Mouse (Mus musculus) heart, embryonic 14.5 days (tissue): ENCODE results near the gene Cxcr5. TPM values are rescaled to one million over a fixed set of nuclear protein-coding genes. Genes with fewer than 3 reads are reported as not detected.

ENCODE experiments used
- ATAC-seq: fragments of 200-750 bp; cut with Nextera tagmentation; 2 replicates; pipeline ENCODE4 v1.8.0; 2017; ENCODE audit warnings: low read depth, moderate TSS enrichment; ENCODE audit not compliant: insufficient number of reproducible peaks, insufficient read depth, low FRiP score
- H3K27ac ChIP-seq, 2 experiments: fragments of 200-500 bp in 1 of 2; fragments of 300-500 bp in 1 of 2; sonication (generic) in 1 of 2; replicated peaks in 1 of 2; 2 replicates each; pipeline ENCODE4 v1.5.1; 2012 to 2014; ENCODE audit warnings: low read depth in 2 of 2, low read length in 2 of 2, control low read depth in 1 of 2, mild to moderate bottlenecking in 1 of 2, mixed read lengths in 1 of 2; ENCODE audit not compliant: control insufficient read depth in 1 of 2, insufficient read depth in 1 of 2
- H3K27me3 ChIP-seq: fragments of 300-500 bp; sonication (generic); 2 replicates; pipeline ENCODE4 v1.6.1; 2014; ENCODE audit warnings: mild to moderate bottlenecking, low read length, control low read depth; ENCODE audit not compliant: control insufficient read depth, insufficient read depth
- H3K36me3 ChIP-seq: fragments of 300-500 bp; sonication (generic); 2 replicates; pipeline ENCODE4 v1.6.1; 2014; ENCODE audit warnings: mild to moderate bottlenecking, control low read depth, low read length, mixed read lengths; ENCODE audit not compliant: control insufficient read depth, insufficient read depth
- H3K4me1 ChIP-seq, 2 experiments: fragments of 200-500 bp in 1 of 2; fragments of 300-500 bp in 1 of 2; sonication (generic) in 1 of 2; 2 replicates each; pipeline ENCODE4 v1.6.1; 2012 to 2014; ENCODE audit warnings: low read length in 2 of 2, control low read depth in 1 of 2, mixed read lengths in 1 of 2; ENCODE audit not compliant: control insufficient read depth in 2 of 2, insufficient read depth in 2 of 2
- H3K4me2 ChIP-seq: fragments of 300-500 bp; sonication (generic); 2 replicates; pipeline ENCODE4 v1.6.1; 2014; ENCODE audit warnings: mild to moderate bottlenecking, low read length
- H3K4me3 ChIP-seq, 2 experiments: fragments of 200-500 bp in 1 of 2; fragments of 300-500 bp in 1 of 2; sonication (generic) in 1 of 2; 2 replicates each; pipeline ENCODE4 v1.5.1; 2012 to 2014; ENCODE audit warnings: low read length in 2 of 2, mild to moderate bottlenecking in 2 of 2, control low read depth in 1 of 2, low read depth in 1 of 2, moderate library complexity in 1 of 2; ENCODE audit not compliant: control insufficient read depth in 1 of 2, insufficient read depth in 1 of 2
- H3K9ac ChIP-seq: fragments of 300-500 bp; sonication (generic); 2 replicates; pipeline ENCODE4 v1.6.1; 2014; ENCODE audit warnings: mild to moderate bottlenecking, low read length
- H3K9me3 ChIP-seq: fragments of 300-500 bp; sonication (generic); 2 replicates; pipeline ENCODE4 v1.6.1; 2016; ENCODE audit warnings: low read length, control low read depth; ENCODE audit not compliant: control insufficient read depth
- WGBS: fragments of 180-500 bp; shearing (Covaris S2); extraction: QIAGEN DNeasy Blood & Tissue Kit; methylation state at CpG from one replicate; pipeline ENCODE4 v1.1.7; 2014; 5-methylcytosine and 5-hydroxymethylcytosine counted together
- polyA plus RNA-seq: library from polyadenylated mRNA; unstranded; fragments of >200 nt; fragmentation: Nextera tagmentation; extraction: Ambion mirVana; gene quantifications from 2 replicates; pipeline ENCODE4 v1.2.1, GENCODE M21; 2014

Cxcr5 gene
- polyA plus RNA-seq, 1 experiment from 2014 or later: not detected

- H3K36me3 ChIP-seq: peaks cover 58% of the 10 kb centered on the region
- H3K4me2 ChIP-seq: no peak overlapping the region
- H3K4me3 ChIP-seq: no peak overlapping the region
- no peaks in the 10 kb centered on the region for H3K27me3 ChIP-seq
- no peaks in the 10 kb centered on the region for H3K9me3 ChIP-seq
- no peak overlapping the region for H3K27ac ChIP-seq
- H3K4me1 ChIP-seq: peaks cover 27 to 42% of the 10 kb centered on the region in 2 experiments
- 78% methylated on average over 18 of the region's 18 CpGs for WGBS
- no peak for ATAC-seq
- H3K9ac ChIP-seq: no peak overlapping the region
These were observed 53.5 kb downstream of the Cxcr5 start for GRCm38 (mm10) chr9:44508124-44508619.

GRCm38 (mm10) chr9:44507345-44507744 is 54.3 kb downstream of the Cxcr5 start:
- WGBS: 91% methylated on average over 6 of the region's 6 CpGs
- H3K27ac ChIP-seq: no peak overlapping the region
- H3K4me1 ChIP-seq: peaks cover 27 to 42% of the 10 kb centered on the region in 2 experiments
- no peaks in the 10 kb centered on the region for H3K9me3 ChIP-seq
- H3K4me3 ChIP-seq: no peak overlapping the region
- H3K4me2 ChIP-seq: no peak overlapping the region
- peaks cover 67% of the 10 kb centered on the region for H3K36me3 ChIP-seq
- ATAC-seq: no peak
- H3K9ac ChIP-seq: no peak overlapping the region
- H3K27me3 ChIP-seq: no peaks in the 10 kb centered on the region

GRCm38 (mm10) chr9:44506566-44506965 is 55.1 kb downstream of the Cxcr5 start:
- H3K4me1 ChIP-seq: peaks cover 27 to 43% of the 10 kb centered on the region in 2 experiments
- no peak overlapping the region for H3K4me2 ChIP-seq
- H3K9ac ChIP-seq: no peak overlapping the region
- 92% methylated on average over 13 of the region's 13 CpGs for WGBS
- peaks cover 73% of the 10 kb centered on the region for H3K36me3 ChIP-seq
- no peak overlapping the region for H3K27ac ChIP-seq
- no peak for ATAC-seq
- no peaks in the 10 kb centered on the region for H3K9me3 ChIP-seq
- no peak overlapping the region for H3K4me3 ChIP-seq
- no peaks in the 10 kb centered on the region for H3K27me3 ChIP-seq

GRCm38 (mm10) chr9:44505824-44506467 is 55.7 kb downstream of the Cxcr5 start:
- no peaks in the 10 kb centered on the region for H3K9me3 ChIP-seq
- H3K9ac ChIP-seq: no peak overlapping the region
- H3K27ac ChIP-seq: no peak overlapping the region
- no peak for ATAC-seq
- H3K4me2 ChIP-seq: no peak overlapping the region
- peaks cover 79% of the 10 kb centered on the region for H3K36me3 ChIP-seq
- H3K4me1 ChIP-seq: peaks cover 27 to 43% of the 10 kb centered on the region in 2 experiments
- H3K4me3 ChIP-seq: no peak overlapping the region
- no peaks in the 10 kb centered on the region for H3K27me3 ChIP-seq
- 54% methylated on average over 23 of the region's 23 CpGs for WGBS

- Histone ChIP-seq H3K9ac (no peak overlapping the region), H3K36me3 (peaks cover 85% of the 10 kb centered on the region), H3K9me3 (no peaks in the 10 kb centered on the region), H3K4me2 (no peak overlapping the region), H3K4me3 (no peak overlapping the region), H3K27me3 (no peaks in the 10 kb centered on the region), H3K27ac (no peak overlapping the region), H3K4me1 (peaks cover 28 to 43% of the 10 kb centered on the region in 2 experiments)
- ATAC-seq: no peak
- 75% methylated on average over 20 of the region's 20 CpGs for WGBS
These were observed 56.5 kb downstream of the Cxcr5 start for GRCm38 (mm10) chr9:44504893-44505823.

GRCm38 (mm10) chr9:44502006-44502405 is 59.7 kb downstream of the Cxcr5 start:
- no peak for ATAC-seq
- Histone ChIP-seq H3K27me3 (no peaks in the 10 kb centered on the region), H3K4me2 (peak overlapping the region; percentile 28; the same call in 1 of the 2 replicates), H3K9me3 (no peaks in the 10 kb centered on the region), H3K36me3 (peaks cover 61% of the 10 kb centered on the region), H3K27ac (no peak overlapping the region; a peak in 1 of 4 replicates), H3K4me1 (peaks cover 38 to 50% of the 10 kb centered on the region in 2 experiments), H3K9ac (0 out of 2 replicates have a peak overlapping the region, but pooled peaks have one; percentile 36), H3K4me3 (no peak overlapping the region)
- 0% methylated on average over 4 of the region's 4 CpGs for WGBS

- Histone ChIP-seq H3K27ac (peak overlapping the region in 1 of 2 experiments; percentile 99; a peak in 2 of 4 replicates), H3K9me3 (no peaks in the 10 kb centered on the region), H3K4me1 (peaks cover 45 to 57% of the 10 kb centered on the region in 2 experiments), H3K36me3 (peaks cover 54% of the 10 kb centered on the region), H3K9ac (peak overlapping the region; percentile 36; the same call in 1 of the 2 replicates), H3K4me3 (no peak overlapping the region), H3K4me2 (peak overlapping the region; percentile 28), H3K27me3 (no peaks in the 10 kb centered on the region)
- no peak for ATAC-seq
- WGBS: 38% methylated on average over 10 of the region's 10 CpGs
These were observed 60.3 kb downstream of the Cxcr5 start for GRCm38 (mm10) chr9:44501206-44501879.
